Mouse (Mus musculus) olfactory bulb, adult 2 months (tissue): ENCODE measurements around the gene Kctd10. TPM values are rescaled to one million over a fixed set of nuclear protein-coding genes. Genes with fewer than 3 reads are reported as not detected.
A peak's percentile ranks its signal among the peaks of the same experiment; 100 is the strongest.

Experiments used
- H3K27ac ChIP-seq: fragments of 200-500 bp; 2 replicates; pipeline ENCODE4 v1.5.1; 2012; ENCODE audit warnings: low read depth, low read length; ENCODE audit not compliant: insufficient read depth
- H3K4me1 ChIP-seq: fragments of 200-500 bp; 2 replicates; pipeline ENCODE4 v1.6.1; 2012; ENCODE audit warnings: low read length; ENCODE audit not compliant: control insufficient read depth, insufficient read depth
- H3K4me3 ChIP-seq: fragments of 200-500 bp; 2 replicates; pipeline ENCODE4 v1.5.1; 2012; ENCODE audit warnings: mild to moderate bottlenecking, low read depth, low read length, moderate library complexity; ENCODE audit not compliant: insufficient read depth
- CTCF ChIP-seq: fragments of 200-500 bp; IDR thresholded peaks from 2 replicates; pipeline ENCODE4 v1.5.1; 2012; ENCODE audit warnings: low read depth, mild to moderate bottlenecking, low read length, moderate library complexity; ENCODE audit not compliant: insufficient read depth
- POLR2A ChIP-seq: fragments of 200-500 bp; IDR thresholded peaks from 2 replicates; pipeline ENCODE4 v1.6.1; 2012; ENCODE audit warnings: mild to moderate bottlenecking, low read depth, low read length, moderate library complexity; ENCODE audit not compliant: insufficient read depth
- WGBS: fragments of 180-500 bp; shearing (Covaris S2); methylation state at CpG from one replicate; pipeline ENCODE4 v1.1.7; 2018; 5-methylcytosine and 5-hydroxymethylcytosine counted together
- polyA plus RNA-seq: library from polyadenylated mRNA; stranded (reverse); fragments of >200 nt; gene quantifications from 2 replicates; pipeline ENCODE4 v1.2.4, GENCODE M21; 2012; ENCODE audit warnings: low replicate concordance; ENCODE audit not compliant: missing spikeins, insufficient read depth, insufficient read length

The Kctd10 gene
- polyA plus RNA-seq, 1 experiment, result not detected

DNA sequence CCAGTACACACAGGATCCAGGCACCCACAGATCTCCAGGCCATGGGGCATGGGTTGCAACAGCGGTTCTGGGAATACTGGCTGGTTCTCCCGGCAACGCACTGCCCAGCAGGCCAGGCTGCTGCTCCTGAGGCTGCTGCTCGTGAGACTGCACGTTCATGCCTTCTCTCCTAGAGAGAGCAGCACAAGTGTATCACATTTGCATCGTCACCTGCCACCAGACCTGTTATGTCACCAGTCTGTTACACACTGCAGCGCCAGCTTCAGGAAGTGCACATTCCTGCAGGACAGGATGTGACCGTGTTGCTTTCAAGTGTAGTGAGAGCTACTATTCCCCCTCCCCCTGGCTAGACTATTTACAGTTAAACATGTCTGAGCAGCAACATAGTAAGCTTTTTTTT lies 36.5 kb upstream of the Kctd10 start:
- 85% methylated on average over 8 of the region's 8 CpGs for WGBS
- no peaks in the 10 kb centered on the region for H3K4me1 ChIP-seq
- TF ChIP-seq CTCF (no peak), POLR2A (no peak)
- no peak overlapping the region for H3K4me3 ChIP-seq
- 0 out of 2 replicates have a peak overlapping the region, but pooled peaks have one; percentile 14 for H3K27ac ChIP-seq

DNA sequence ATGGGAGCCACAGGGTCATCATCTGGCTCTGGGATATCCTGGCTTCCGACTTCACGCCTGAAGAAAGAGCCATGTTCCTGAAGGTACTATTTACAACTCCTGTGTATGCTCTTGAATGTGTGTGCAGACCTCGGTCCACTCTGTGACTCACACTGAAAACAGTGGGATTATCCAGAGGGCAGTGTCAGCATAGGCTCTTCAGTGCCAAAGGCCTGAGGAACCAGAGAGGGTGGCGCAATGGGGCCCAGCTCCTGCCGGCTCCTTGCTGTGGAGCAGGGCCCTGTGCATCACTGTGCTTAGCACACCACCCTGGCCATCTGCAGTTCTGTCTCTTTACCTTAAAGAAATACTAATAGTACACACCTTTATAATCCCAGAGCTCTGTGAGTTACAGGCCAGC lies 35.3 kb upstream of the Kctd10 start:
- Histone ChIP-seq H3K4me3 (no peak overlapping the region), H3K27ac (no peak overlapping the region), H3K4me1 (no peaks in the 10 kb centered on the region)
- TF ChIP-seq POLR2A (no peak), CTCF (no peak)
- 95% methylated on average over 5 of the region's 5 CpGs for WGBS

DNA sequence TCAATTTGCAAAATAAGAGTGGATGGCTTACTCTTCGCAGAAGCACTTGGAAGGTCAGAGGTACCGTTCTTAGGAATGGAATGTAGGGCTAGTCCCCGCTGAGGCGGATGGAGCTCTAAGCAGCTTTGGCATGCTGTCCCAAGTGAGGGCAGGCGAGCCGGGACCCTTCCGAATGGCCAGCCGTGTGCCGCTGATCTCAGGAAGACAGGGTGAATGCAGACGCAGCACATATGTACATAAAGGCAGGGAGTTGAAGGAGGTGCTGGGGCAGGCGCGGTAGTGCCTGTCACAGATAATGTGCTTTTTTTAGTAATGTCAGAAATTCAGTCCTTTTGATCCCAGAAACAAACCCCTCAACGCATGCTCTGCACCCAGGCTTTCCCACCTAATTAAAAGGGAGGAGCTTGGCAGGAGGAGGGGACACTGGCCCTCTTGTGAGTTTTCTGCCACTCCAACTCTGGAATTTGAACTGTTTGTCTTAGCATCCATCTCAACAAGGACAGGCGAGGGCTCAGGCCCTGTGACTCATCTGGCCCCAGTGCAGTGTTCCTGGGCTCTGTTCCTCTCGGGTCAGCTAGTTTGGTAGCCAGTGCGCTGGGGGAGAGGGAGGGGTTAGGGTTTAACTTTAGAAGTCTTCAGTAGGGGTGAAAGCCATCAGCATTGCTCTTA lies 32.9 kb upstream of the Kctd10 start:
- Histone ChIP-seq H3K4me1 (no peaks in the 10 kb centered on the region), H3K4me3 (no peak overlapping the region), H3K27ac (no peak overlapping the region)
- 74% methylated on average over 16 of the region's 16 CpGs for WGBS
- TF ChIP-seq CTCF (no peak), POLR2A (no peak)

DNA sequence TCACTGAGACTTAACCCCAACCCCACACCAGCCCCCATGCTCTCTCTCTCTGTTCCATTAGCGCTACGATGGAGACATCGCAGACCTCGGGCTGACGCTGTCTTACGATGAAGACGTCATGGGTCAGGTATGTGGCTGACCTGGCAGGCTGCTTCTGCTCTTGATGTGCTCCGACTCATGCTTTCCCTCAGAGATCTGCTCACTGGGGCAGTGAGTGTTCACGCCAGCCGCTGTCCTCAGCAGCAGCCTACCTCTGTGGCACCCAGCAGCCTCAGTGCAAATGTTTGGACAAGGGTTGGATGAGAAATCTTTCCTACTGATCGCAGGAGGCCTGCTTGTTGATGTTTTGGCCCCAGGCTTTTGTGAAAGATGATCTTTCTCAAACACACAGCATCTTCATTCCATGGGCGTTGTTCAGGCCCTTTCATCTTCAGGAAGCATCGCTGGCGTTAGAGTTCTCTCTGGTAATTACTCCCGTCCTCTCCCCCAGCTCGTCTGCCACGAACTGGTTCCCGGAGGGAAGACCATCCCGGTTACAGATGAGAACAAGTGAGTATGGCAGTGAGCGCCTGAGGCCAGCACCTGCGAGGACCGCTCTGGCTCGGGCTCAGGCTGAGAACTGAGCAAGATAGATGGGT lies 32.2 kb upstream of the Kctd10 start:
- H3K4me3 ChIP-seq, result no peak overlapping the region
- H3K27ac ChIP-seq, result no peak overlapping the region
- WGBS, result 88% methylated on average over 23 of the region's 23 CpGs
- H3K4me1 ChIP-seq, result no peaks in the 10 kb centered on the region
- TF ChIP-seq CTCF, result no peak
- TF ChIP-seq POLR2A, result no peak

DNA sequence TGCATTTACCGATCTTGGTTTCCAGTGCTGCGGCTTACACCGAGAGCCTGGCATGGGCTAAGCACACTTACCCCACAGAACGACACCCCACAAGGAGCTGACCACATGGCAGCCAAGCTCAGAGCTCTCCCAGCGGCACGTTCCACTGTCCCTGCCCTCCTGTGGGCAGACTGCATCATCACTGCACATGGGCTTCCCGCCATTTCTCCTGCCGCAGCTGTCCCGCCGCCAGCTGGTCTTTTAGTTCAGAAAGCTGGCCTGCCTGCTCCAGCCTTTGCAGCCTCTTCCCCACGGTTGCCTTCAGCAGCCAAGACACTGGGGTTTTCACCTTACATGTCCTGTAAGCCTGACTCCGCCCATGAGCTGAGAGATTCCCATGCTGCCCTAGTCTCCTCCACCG lies 30.1 kb upstream of the Kctd10 start:
- 78% methylated on average over 13 of the region's 13 CpGs for WGBS
- Histone ChIP-seq H3K4me3 (no peak overlapping the region), H3K27ac (no peak overlapping the region), H3K4me1 (no peaks in the 10 kb centered on the region)
- no peak for TF ChIP-seq POLR2A
- TF ChIP-seq CTCF, result no peak

DNA sequence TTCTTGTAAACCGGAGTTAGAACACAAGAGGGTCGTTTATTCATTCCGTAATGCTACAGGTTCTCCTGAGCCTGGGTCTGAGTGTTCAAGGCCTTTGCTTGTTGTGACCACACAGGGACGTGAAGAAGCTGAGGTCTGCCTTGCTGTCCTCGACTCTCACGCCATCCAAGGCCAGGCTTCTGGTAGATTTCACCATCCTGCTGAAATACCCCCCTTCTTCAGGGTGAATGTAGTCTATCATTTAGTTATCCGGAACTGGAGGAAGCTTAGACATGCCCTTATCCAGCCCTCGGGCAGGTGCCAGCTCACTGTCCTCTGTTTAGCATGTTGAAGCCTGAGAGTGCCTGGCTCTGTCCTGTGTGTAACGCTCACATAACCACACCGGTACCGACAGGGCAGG lies 28.5 kb upstream of the Kctd10 start:
- TF ChIP-seq CTCF, result no peak
- TF ChIP-seq POLR2A, result no peak
- WGBS, result 95% methylated on average over 11 of the region's 11 CpGs
- no peak overlapping the region for H3K27ac ChIP-seq
- H3K4me1 ChIP-seq, result no peaks in the 10 kb centered on the region
- H3K4me3 ChIP-seq, result no peak overlapping the region

DNA sequence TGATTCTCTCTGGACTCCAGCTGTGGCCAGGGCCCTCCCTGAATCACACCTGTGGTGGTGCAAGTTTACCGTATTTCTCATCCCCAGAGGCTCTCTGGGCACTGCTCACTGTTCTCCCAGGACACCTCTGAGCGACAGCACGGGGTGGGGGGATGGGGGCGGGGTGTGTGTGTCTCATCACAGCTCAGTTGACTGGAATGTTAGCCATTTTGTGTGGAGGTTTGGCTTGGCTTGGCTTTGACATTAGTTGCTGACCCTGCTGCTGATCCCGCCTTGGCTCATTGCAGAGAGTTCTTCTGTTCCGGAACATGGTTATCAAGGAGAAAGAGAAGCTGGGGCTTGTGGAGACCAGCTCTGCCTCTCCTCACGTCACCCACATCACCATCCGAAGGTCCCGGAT lies 27.5 kb upstream of the Kctd10 start:
- Histone ChIP-seq H3K27ac (no peak overlapping the region), H3K4me1 (no peaks in the 10 kb centered on the region), H3K4me3 (no peak overlapping the region)
- 94% methylated on average over 9 of the region's 9 CpGs for WGBS
- TF ChIP-seq POLR2A (no peak), CTCF (no peak)

DNA sequence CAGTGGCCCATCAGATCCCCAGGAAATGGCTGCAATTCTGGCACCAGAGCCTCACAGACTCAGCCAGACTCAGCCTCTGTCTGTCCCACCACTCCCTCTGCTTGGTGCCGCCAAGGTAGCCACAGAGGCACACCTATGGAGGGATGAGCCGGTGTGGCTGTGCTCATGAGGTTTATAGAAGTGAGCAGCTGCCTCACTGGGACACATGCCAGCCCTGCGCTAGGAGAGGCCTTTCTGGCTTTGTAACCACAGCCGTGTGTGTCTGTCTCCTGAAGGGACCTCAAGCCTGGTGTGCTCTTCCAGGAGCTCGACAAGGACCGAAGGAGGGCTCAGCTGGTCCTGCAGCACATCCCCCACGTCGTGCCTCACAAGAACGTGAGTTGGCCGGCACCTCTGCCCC lies 27.0 kb upstream of the Kctd10 start:
- no peak for TF ChIP-seq POLR2A
- TF ChIP-seq CTCF, result no peak
- no peaks in the 10 kb centered on the region for H3K4me1 ChIP-seq
- H3K4me3 ChIP-seq, result no peak overlapping the region
- no peak overlapping the region for H3K27ac ChIP-seq
- 69% methylated on average over 10 of the region's 10 CpGs for WGBS

DNA sequence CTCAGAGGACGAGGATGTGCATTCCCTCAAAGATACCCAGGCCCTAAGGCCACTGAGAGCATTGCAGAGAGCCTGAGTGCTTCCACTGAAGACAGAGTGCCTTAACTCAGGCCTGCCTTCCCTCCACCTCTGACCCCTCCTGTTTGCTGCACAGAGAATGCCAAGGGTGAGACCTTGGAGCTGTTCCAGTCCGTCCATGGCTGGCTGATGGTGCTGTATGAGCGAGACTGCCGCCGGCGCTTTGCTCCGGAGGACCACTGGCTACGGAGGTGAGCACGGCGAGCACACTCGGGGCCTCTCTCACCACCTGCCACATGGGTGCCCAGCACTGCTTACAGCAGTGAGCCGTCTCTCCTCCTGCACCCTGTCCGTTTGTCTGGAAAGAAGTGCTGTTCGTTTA lies 26.3 kb upstream of the Kctd10 start:
- WGBS, result 94% methylated on average over 14 of the region's 14 CpGs
- no peak overlapping the region for H3K4me3 ChIP-seq
- TF ChIP-seq CTCF (no peak), POLR2A (no peak)
- H3K4me1 ChIP-seq, result no peaks in the 10 kb centered on the region
- no peak overlapping the region for H3K27ac ChIP-seq

DNA sequence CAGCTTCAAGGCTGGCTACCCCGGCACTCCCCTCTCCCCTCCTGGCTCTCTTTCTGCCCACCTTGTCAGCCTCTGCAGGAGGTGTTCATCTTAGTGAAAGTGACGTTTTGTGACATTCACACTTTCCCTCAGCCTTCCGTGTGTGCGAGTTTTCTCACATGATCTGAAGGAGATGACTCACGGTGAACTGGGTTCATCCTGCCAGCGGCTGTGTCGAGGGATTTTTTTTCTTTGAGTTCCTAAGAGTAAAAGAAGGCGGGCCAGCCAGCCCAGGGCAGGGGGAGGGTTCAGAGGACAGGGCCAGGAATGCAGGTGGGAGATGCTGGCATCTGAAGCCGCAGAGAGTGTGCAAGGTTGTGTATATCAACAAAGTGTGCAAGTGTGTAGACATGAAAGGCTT lies 12.9 kb upstream of the Kctd10 start:
- Histone ChIP-seq H3K4me1 (peaks cover 24% of the 10 kb centered on the region), H3K4me3 (no peak overlapping the region), H3K27ac (no peak overlapping the region)
- WGBS, result 45% methylated on average over 9 of the region's 9 CpGs
- TF ChIP-seq POLR2A (no peak), CTCF (no peak)
